Mouse (Mus musculus) forebrain, embryonic 12.5 days (tissue): ENCODE results near the gene Ahcyl1. TPM values are rescaled to one million over a fixed set of nuclear protein-coding genes. Genes with fewer than 3 reads are reported as not detected.

Experiments
- ATAC-seq: fragments of 200-750 bp; cut with Nextera tagmentation; 2 replicates; pipeline ENCODE4 v1.8.0; 2017; ENCODE audit warnings: moderate TSS enrichment; ENCODE audit not compliant: low FRiP score
- H3K27ac ChIP-seq: fragments of 300-500 bp; sonication (generic); 2 replicates; pipeline ENCODE4 v1.5.1; 2016; ENCODE audit warnings: mild to moderate bottlenecking
- H3K27me3 ChIP-seq: fragments of 300-500 bp; sonication (generic); 2 replicates; pipeline ENCODE4 v1.6.1; 2016; ENCODE audit warnings: mild to moderate bottlenecking
- H3K36me3 ChIP-seq: fragments of 300-500 bp; sonication (generic); replicated peaks from 2 replicates; pipeline ENCODE4 v1.6.1; 2016; ENCODE audit warnings: mild to moderate bottlenecking
- H3K4me1 ChIP-seq: fragments of 300-500 bp; sonication (generic); 2 replicates; pipeline ENCODE4 v1.6.1; 2016
- H3K4me2 ChIP-seq: fragments of 300-500 bp; sonication (generic); 2 replicates; pipeline ENCODE4 v1.6.1; 2016; ENCODE audit warnings: mild to moderate bottlenecking, moderate library complexity
- H3K4me3 ChIP-seq: fragments of 300-500 bp; sonication (generic); replicated peaks from 2 replicates; pipeline ENCODE4 v1.5.1; 2016; ENCODE audit warnings: mild to moderate bottlenecking
- H3K9ac ChIP-seq: fragments of 300-500 bp; sonication (generic); 2 replicates; pipeline ENCODE4 v1.6.1; 2016; ENCODE audit warnings: mild to moderate bottlenecking
- H3K9me3 ChIP-seq: fragments of 300-500 bp; sonication (generic); 2 replicates; pipeline ENCODE4 v1.6.1; 2016
- WGBS: fragments of 180-500 bp; shearing (Covaris S2); methylation state at CpG from one replicate; pipeline ENCODE4 v1.1.7; 2016; 5-methylcytosine and 5-hydroxymethylcytosine counted together
- polyA plus RNA-seq: library from polyadenylated mRNA; unstranded; fragments of >200 nt; fragmentation: Nextera tagmentation; extraction: Ambion mirVana; gene quantifications from 2 replicates; pipeline ENCODE4 v1.2.1, GENCODE M21; 2016

Gene Ahcyl1
- polyA plus RNA-seq, 1 experiment from 2014 or later, result 124 TPM

DNA sequence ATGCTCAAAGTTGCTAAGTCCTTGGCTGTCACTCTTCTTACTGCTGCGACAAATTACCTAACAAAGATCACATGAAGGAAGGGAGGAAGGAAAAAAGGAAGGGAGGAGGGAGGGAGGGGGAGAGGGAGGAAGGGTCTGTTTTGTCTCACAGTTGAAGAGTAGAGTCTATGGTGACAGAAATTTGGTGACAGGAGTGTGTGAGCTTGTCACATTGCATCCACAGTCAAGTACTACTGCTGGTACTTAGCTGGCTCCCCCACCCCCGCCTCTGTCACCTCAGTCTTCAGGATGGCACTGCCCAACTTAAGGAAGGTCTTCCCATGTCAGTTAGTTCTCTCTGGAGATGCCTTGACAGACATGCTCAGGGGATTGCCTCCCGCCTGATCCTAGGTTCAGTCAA is 60.1 kb downstream of the Ahcyl1 start:
- H3K36me3 ChIP-seq, result no peaks in the 10 kb centered on the region
- no peak overlapping the region for H3K9ac ChIP-seq
- H3K27me3 ChIP-seq, result no peaks in the 10 kb centered on the region
- H3K27ac ChIP-seq, result no peak overlapping the region
- no peak overlapping the region for H3K4me3 ChIP-seq
- H3K9me3 ChIP-seq, result no peaks in the 10 kb centered on the region
- no peak for ATAC-seq
- 81% methylated on average over 3 of the region's 3 CpGs for WGBS
- H3K4me2 ChIP-seq, result no peak overlapping the region
- H3K4me1 ChIP-seq, result peaks cover 5% of the 10 kb centered on the region; the same call in 1 of the 2 replicates

DNA sequence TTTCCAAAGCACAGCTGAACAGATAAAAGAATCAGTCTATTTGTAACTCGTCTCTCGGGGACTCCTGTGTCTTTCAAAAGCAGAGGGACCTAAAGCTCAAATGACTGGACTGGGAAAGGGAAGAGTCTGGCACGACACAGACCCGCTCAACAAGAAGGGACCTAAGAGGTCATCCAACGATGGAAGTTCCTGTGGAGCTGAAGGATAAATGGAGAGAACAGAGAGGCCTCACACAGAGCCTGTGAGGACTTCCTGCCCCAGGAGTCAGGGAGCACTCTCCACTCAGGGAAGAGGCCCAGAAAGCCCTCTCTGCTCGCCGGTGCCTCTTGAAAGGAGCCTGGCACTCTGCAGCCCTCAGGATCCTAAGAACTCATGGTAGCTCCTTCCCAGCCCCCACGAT is 60.5 kb downstream of the Ahcyl1 start:
- no peaks in the 10 kb centered on the region for H3K36me3 ChIP-seq
- H3K27ac ChIP-seq, result no peak overlapping the region
- no peak overlapping the region for H3K4me3 ChIP-seq
- no peak overlapping the region for H3K4me2 ChIP-seq
- peaks cover 5% of the 10 kb centered on the region; the same call in 1 of the 2 replicates for H3K4me1 ChIP-seq
- ATAC-seq, result no peak
- 63% methylated on average over 8 of the region's 8 CpGs for WGBS
- no peak overlapping the region for H3K9ac ChIP-seq
- no peaks in the 10 kb centered on the region for H3K27me3 ChIP-seq
- no peaks in the 10 kb centered on the region for H3K9me3 ChIP-seq

GRCm38 (mm10) chr3:107633906-107634305 is 62.5 kb downstream of the Ahcyl1 start:
- H3K4me3 ChIP-seq, result no peak overlapping the region
- H3K27ac ChIP-seq, result no peak overlapping the region
- no peaks in the 10 kb centered on the region for H3K27me3 ChIP-seq
- no peak for ATAC-seq
- no peaks in the 10 kb centered on the region for H3K9me3 ChIP-seq
- WGBS, result 95% methylated on average over 9 of the region's 9 CpGs
- H3K9ac ChIP-seq, result no peak overlapping the region
- H3K4me1 ChIP-seq, result peaks cover 22% of the 10 kb centered on the region
- H3K4me2 ChIP-seq, result no peak overlapping the region
- H3K36me3 ChIP-seq, result peaks cover 7% of the 10 kb centered on the region; the same call in 1 of the 2 replicates

- no peak for ATAC-seq
- Histone ChIP-seq H3K27me3 (no peaks in the 10 kb centered on the region), H3K4me1 (peaks cover 26% of the 10 kb centered on the region), H3K27ac (no peak overlapping the region), H3K4me2 (no peak overlapping the region), H3K36me3 (peaks cover 14% of the 10 kb centered on the region), H3K9ac (no peak overlapping the region), H3K9me3 (no peaks in the 10 kb centered on the region), H3K4me3 (no peak overlapping the region)
- WGBS, result 89% methylated on average over 4 of the region's 4 CpGs
These were observed 63.6 kb downstream of the Ahcyl1 start for GRCm38 (mm10) chr3:107632786-107633185.

DNA sequence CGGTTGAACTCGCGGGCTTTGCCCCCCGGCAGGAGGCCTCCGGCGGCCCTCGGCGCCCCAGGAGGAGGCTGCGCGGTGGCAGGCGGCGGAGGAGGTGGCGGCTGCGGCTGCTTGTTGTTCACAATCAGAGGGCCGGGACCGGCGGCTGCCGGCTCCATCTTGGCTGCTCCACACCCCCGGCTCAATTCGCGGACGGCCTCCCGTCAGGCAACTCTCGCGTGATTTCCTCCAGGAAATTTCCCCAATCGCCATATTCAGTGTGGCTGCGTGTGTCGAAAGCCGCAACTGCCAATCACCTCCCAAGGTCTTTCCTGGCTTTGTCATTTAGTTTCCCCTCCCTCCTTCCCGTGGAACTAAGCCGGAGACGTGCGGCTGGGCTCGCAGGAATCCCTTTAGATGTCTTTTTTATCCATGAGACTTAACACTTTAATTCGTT is 64.8 kb downstream of the Ahcyl1 start, which contains the start of gene Strip1:
Strip1 (minus strand) TSS at position 172 of the 436 bp plus-strand sequence.
- Histone ChIP-seq H3K9ac (peak within 1 kb of the TSS; percentile 97), H3K27me3 (no peaks in the 10 kb centered on the region), H3K27ac (peak within 1 kb of the TSS; percentile 97), H3K9me3 (no peaks in the 10 kb centered on the region), H3K4me1 (peaks cover 26% of the 10 kb centered on the region), H3K4me2 (peak within 1 kb of the TSS; percentile 67), H3K4me3 (peak within 1 kb of the TSS; percentile 93), H3K36me3 (peaks cover 26% of the 10 kb centered on the region)
- under 1% methylated on average over 35 of the region's 35 CpGs for WGBS
- peak; percentile 98 for ATAC-seq

DNA sequence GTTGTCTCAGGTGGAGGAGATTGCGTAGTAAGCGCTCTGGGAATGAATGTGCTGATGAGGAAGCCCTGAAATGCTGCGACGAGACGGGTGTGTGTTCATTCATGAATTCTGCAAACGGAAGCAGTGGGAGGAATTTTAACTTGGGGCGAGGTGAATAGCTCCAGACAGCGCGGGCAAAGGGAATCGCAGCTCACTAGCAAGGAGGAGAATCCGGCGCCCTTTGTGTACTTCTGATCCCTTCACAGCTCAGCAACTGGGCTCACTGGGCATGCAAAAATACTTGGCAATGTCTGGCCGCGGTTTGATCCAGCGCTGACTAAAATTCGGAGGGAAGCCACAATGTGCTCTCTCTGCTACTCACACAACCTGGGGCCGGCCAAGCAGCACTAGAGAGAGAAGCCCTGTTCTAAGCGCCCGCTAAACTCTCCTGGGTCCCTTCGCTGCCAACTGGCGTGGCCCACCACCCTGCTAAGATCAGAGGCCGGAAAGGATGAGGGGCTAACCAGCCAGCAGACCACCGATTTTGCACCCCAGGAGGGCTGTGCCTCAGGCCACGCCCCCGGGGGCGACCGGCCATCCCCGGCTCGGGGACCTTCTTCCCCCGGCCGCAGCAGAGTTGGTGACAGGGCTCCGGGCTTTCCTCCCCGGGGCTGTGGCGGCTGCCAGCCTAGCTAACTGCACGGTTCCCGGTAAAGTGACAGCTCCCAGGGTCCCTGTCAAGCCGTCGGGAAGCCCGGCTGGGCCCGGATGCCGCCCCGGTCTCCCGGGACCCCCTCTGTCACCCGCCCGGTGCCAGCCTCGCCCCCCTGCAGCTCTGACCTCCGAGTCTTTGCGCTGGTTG is 65.5 kb downstream of the Ahcyl1 start, which contains the start of gene Gm10961:
Gm10961 (plus strand) TSS at position 641 of the 841 bp plus-strand sequence.
- H3K27me3 ChIP-seq, result no peaks in the 10 kb centered on the region
- peak within 1 kb of the TSS; percentile 97 for H3K9ac ChIP-seq
- under 1% methylated on average over 48 of the region's 48 CpGs for WGBS
- peak; percentile 85 for ATAC-seq
- peaks cover 26% of the 10 kb centered on the region for H3K4me1 ChIP-seq
- peaks cover 33% of the 10 kb centered on the region for H3K36me3 ChIP-seq
- H3K4me3 ChIP-seq, result peak within 1 kb of the TSS; percentile 93
- no peaks in the 10 kb centered on the region for H3K9me3 ChIP-seq
- peak within 1 kb of the TSS; percentile 97 for H3K27ac ChIP-seq
- peak within 1 kb of the TSS; percentile 67 for H3K4me2 ChIP-seq

DNA sequence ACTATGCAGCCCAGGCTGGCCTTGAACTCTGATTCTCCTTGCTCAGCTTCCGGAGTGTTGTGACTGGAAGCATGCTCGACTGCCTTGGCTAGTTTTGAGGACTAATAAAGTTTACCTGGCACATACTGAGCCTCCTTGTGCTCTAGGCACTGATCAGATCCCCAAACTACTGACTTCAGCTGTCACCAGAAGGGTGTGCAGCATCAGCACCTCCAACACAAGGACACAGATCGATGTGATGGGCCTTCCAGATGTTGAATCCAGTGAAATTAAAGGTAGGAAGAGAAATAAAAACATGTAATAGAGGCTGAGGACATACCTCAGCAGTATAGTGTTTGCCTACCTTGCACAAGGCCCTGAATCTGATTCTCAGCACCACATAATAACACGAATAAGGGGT is 66.9 kb downstream of the Ahcyl1 start:
- Histone ChIP-seq H3K27me3 (no peaks in the 10 kb centered on the region), H3K36me3 (peaks cover 48% of the 10 kb centered on the region), H3K4me3 (no peak overlapping the region), H3K9me3 (no peaks in the 10 kb centered on the region), H3K27ac (no peak overlapping the region), H3K4me1 (peaks cover 26% of the 10 kb centered on the region), H3K9ac (no peak overlapping the region), H3K4me2 (0 out of 2 replicates have a peak overlapping the region, but pooled peaks have one; percentile 67)
- no peak for ATAC-seq
- WGBS, result 92% methylated on average over 4 of the region's 4 CpGs

- no peak overlapping the region for H3K9ac ChIP-seq
- H3K27me3 ChIP-seq, result no peaks in the 10 kb centered on the region
- H3K27ac ChIP-seq, result no peak overlapping the region
- H3K36me3 ChIP-seq, result peaks cover 56% of the 10 kb centered on the region
- H3K9me3 ChIP-seq, result no peaks in the 10 kb centered on the region
- ATAC-seq, result no peak
- 94% methylated on average over 2 of the region's 2 CpGs for WGBS
- peaks cover 26% of the 10 kb centered on the region for H3K4me1 ChIP-seq
- H3K4me3 ChIP-seq, result no peak overlapping the region
- H3K4me2 ChIP-seq, result no peak overlapping the region
These were observed 67.8 kb downstream of the Ahcyl1 start for GRCm38 (mm10) chr3:107628551-107628950.

DNA sequence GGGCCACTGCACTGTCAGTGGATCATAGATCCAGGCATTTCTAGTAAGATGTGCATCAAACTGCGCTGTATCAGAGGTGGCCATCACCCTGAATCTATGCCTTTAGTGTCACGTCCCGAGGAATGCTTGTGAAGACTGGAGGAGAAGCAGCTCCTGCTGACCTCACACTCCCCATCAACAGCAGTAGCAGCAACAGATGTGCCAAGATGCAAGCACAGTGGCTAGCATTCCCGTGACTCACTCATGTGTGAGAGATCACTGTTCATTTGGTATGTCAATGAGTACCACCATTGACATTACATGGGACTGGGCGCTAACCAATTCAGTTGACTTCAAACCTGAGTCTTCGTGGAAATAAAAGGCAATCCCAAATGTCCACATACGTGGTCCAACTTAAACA is 68.7 kb downstream of the Ahcyl1 start:
- H3K4me1 ChIP-seq, result peaks cover 26% of the 10 kb centered on the region
- H3K4me3 ChIP-seq, result no peak overlapping the region
- no peak overlapping the region for H3K4me2 ChIP-seq
- H3K27me3 ChIP-seq, result no peaks in the 10 kb centered on the region
- 88% methylated on average over 7 of the region's 7 CpGs for WGBS
- H3K27ac ChIP-seq, result no peak overlapping the region
- H3K9ac ChIP-seq, result no peak overlapping the region
- peaks cover 65% of the 10 kb centered on the region for H3K36me3 ChIP-seq
- H3K9me3 ChIP-seq, result no peaks in the 10 kb centered on the region
- no peak for ATAC-seq

GRCm38 (mm10) chr3:107626751-107627150 is 69.6 kb downstream of the Ahcyl1 start:
- no peak for ATAC-seq
- no peak overlapping the region for H3K27ac ChIP-seq
- H3K4me2 ChIP-seq, result no peak overlapping the region
- no peaks in the 10 kb centered on the region for H3K9me3 ChIP-seq
- H3K27me3 ChIP-seq, result no peaks in the 10 kb centered on the region
- H3K9ac ChIP-seq, result no peak overlapping the region
- WGBS, result 94% methylated on average over 8 of the region's 8 CpGs
- H3K4me1 ChIP-seq, result peaks cover 20% of the 10 kb centered on the region
- no peak overlapping the region for H3K4me3 ChIP-seq
- peaks cover 74% of the 10 kb centered on the region for H3K36me3 ChIP-seq

DNA sequence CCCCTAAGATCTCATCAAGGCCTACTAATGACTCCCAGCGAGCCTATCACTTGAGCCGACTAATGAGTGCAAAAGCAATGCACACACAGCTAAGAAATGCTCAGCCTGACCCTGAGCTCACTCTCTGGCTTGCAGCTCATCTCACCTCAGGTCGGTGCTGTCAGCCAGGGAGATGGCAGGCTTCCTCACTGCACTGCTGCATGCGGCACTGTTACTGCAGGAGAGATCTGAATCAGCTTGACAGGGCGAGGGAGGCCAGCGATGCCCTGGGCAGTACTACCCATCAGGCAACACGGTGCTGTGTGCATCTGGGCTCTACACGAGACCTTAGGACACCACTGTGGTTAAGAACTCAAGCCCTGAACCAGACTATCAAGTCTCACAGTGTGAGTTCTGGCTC is 70.8 kb downstream of the Ahcyl1 start:
- Histone ChIP-seq H3K36me3 (peaks cover 86% of the 10 kb centered on the region), H3K4me3 (no peak overlapping the region), H3K9ac (no peak overlapping the region), H3K27me3 (no peaks in the 10 kb centered on the region), H3K4me2 (no peak overlapping the region), H3K4me1 (peaks cover 18% of the 10 kb centered on the region), H3K27ac (no peak overlapping the region), H3K9me3 (no peaks in the 10 kb centered on the region)
- ATAC-seq, result no peak
- 95% methylated on average over 8 of the region's 8 CpGs for WGBS

DNA sequence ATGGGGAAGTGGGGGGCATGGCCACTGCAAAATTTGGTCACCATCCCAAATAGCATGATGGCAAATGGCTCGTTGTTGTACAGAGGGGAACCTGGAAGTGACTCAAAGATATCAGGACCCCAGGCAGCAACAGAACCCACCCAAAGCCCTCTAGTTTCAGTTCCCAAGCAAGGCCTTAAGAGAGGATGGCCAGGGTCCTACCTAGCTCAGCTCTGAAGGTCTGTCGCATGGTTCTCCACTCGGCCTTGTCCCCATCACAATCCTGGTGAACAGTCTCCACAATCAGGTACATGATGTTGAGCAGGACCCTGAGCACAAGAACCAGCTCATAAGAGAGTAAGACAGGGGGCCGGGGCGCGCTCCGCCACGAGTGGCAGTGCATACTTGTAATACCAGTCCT is 71.9 kb downstream of the Ahcyl1 start:
- no peak for ATAC-seq
- whole genome bisulfite sequencing, result 95% methylated on average over 8 of the region's 8 CpGs
- Histone ChIP-seq H3K9ac (no peak overlapping the region), H3K27me3 (no peaks in the 10 kb centered on the region), H3K4me1 (peaks cover 7% of the 10 kb centered on the region), H3K36me3 (peaks cover 91% of the 10 kb centered on the region), H3K4me3 (no peak overlapping the region), H3K9me3 (no peaks in the 10 kb centered on the region), H3K27ac (no peak overlapping the region), H3K4me2 (no peak overlapping the region)

DNA sequence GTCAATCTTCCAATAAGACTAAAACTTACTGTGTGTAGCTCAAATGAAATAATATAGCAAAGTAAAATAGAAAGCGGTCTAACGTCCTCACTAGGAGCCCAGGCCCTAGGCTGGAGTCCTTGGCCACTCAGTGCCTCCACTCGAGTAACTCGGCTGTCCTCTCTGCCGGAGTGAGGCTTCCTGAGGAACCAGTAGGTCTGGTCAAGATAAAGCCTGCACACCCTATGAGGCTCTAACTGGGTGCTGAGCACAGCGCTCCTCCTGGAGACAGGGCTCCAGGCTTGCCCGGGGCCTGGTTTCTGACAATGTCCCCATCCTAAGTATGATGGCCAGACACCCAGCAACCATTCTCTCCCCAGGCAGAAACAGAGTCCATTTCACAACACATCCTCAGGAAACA is 73.8 kb downstream of the Ahcyl1 start:
- H3K9me3 ChIP-seq, result no peaks in the 10 kb centered on the region
- H3K27me3 ChIP-seq, result no peaks in the 10 kb centered on the region
- 97% methylated on average over 7 of the region's 7 CpGs for WGBS
- no peak overlapping the region for H3K4me2 ChIP-seq
- no peak overlapping the region for H3K27ac ChIP-seq
- H3K4me3 ChIP-seq, result no peak overlapping the region
- no peak for ATAC-seq
- H3K4me1 ChIP-seq, result no peaks in the 10 kb centered on the region
- peaks cover 96% of the 10 kb centered on the region for H3K36me3 ChIP-seq
- H3K9ac ChIP-seq, result no peak overlapping the region
